Mouse (Mus musculus): ENCODE measurements around the gene 4933428G20Rik. TPM values are rescaled to one million over a fixed set of nuclear protein-coding genes. Genes with fewer than 3 reads are reported as not detected.

4933428G20Rik gene
- total RNA-seq, 2 experiments from 2014 or later, result not detected

DNA sequence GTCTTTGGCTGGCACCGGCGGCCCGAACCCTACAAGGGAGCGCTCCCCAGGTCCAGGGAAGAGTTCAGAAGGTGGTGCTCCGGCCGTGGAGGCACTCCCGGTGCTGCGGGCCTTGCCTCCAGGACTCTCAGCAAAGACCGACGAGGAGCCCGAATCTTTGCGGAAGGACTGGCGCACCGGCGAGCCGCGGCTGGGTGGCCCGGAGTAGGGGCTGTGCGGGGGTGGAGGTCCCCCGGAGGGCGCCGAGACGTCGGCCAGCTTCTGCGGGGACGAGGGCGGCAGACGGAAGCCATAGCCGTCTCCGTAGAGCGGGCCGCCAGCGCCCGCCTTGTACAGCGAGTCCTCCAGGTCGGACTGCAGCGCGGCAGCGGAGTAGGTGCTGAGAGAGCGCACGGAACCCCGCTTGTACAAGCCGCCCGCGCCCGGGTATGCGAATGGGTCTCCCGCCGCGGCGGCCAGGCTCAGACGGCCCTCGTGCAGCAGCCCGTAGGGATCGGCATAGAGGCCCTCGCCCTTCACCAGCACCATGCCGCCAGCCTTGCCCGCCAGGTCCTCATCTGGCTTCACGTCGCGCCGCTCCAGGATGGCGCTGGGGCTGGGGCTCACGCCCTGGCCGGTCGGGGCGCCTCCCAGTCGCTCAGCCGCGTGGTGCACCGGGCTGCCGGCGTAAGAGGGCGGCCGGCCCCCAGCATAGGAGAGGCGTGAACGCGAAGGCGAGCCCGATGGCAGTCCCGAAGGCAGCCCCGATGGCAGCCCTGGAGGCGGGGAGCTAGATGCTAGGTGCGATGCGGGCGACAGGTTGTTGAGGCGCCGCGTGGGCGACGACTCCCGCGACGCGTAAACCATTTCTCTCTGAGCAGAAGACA is 34.5 kb upstream of the 4933428G20Rik start:
- ATAC-seq (replicated peaks; ENCODE audit: poor library complexity, severe bottlenecking), result no peak

GRCm38 (mm10) chr11:97533653-97534052 is 33.5 kb upstream of the 4933428G20Rik start:
- ATAC-seq (replicated peaks; ENCODE audit: poor library complexity, severe bottlenecking), result no peak

GRCm38 (mm10) chr11:97532950-97533582 is 32.9 kb upstream of the 4933428G20Rik start:
- ATAC-seq (replicated peaks; ENCODE audit: poor library complexity, severe bottlenecking), result peak; percentile 77

DNA sequence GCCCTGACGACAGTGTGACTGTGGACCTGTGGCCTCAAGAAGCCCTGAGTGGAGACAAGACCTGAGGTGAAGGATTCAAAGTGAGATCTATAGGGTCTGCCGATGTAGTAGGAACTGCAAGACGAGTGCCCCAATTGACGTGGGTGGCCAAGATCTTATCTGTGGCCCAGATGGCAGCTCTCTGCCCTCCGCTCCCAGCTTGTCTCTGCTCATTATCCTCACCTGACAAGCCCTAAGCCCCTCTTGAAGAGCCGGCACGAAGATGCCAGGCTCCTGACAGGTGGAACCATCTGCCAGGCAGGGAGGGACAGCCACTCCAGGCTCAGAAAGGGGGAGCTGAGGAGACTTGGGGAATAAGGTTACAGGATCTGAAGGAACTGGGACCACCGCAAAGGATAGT is 32.2 kb upstream of the 4933428G20Rik start:
- no peak for ATAC-seq (replicated peaks; ENCODE audit: poor library complexity, severe bottlenecking)

GRCm38 (mm10) chr11:97531381-97532260 is 31.5 kb upstream of the 4933428G20Rik start:
- ATAC-seq (replicated peaks; ENCODE audit: poor library complexity, severe bottlenecking), result peak; percentile 87

- no peak for ATAC-seq (replicated peaks; ENCODE audit: poor library complexity, severe bottlenecking)
Measured at GRCm38 (mm10) chr11:97530961-97531360, 30.8 kb upstream of the 4933428G20Rik start.

GRCm38 (mm10) chr11:97530069-97530468 is 29.9 kb upstream of the 4933428G20Rik start:
- no peak for ATAC-seq (replicated peaks; ENCODE audit: poor library complexity, severe bottlenecking)

DNA sequence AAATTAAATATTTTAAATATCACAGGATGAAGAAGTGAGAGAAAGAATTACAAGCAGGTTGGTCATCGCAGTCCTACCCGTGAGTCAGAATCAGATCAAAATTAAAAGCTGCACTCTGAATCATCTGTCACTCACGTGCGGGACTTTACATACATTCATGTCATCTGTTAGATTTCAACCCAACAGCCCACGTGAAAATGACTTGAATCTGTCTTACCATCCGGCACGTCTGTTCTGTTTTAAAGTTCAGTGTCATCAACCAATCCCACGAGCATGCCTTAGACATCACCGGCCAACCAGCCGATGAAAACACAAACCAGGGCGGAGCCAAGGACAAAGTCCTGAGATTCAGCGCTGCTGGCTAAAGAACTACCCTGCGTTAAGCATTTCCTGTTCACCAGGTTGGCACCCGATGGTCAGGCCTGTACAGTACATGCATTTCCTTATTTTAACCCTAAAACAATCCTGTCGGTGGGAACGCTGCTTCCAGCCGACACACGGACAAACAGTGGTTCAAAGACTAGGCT is 28.2 kb upstream of the 4933428G20Rik start:
- no peak for ATAC-seq (replicated peaks; ENCODE audit: poor library complexity, severe bottlenecking)

GRCm38 (mm10) chr11:97525313-97525712 is 25.2 kb upstream of the 4933428G20Rik start:
- ATAC-seq (replicated peaks; ENCODE audit: poor library complexity, severe bottlenecking), result no peak

DNA sequence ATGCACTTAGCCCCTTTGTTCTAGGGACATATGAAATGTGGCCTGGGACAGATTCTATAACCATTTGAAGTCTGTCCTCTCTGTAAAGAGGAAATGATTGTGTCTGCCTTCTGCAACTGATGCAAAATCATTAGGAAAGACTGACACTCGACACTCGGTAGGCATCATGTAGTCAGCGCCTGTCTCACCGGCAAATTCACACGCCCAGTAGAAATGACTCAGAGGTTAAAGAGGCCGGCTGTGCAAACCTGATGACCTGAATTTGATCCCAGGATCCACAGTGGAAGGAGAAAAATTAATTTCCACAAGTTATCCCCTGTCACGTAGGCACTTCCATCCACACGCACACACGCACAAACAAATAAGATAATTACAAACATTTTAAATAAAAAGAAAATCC is 24.2 kb upstream of the 4933428G20Rik start:
- no peak for ATAC-seq (replicated peaks; ENCODE audit: poor library complexity, severe bottlenecking)

GRCm38 (mm10) chr11:97523827-97524261 is 23.7 kb upstream of the 4933428G20Rik start:
- no peak for ATAC-seq (replicated peaks; ENCODE audit: poor library complexity, severe bottlenecking)

DNA sequence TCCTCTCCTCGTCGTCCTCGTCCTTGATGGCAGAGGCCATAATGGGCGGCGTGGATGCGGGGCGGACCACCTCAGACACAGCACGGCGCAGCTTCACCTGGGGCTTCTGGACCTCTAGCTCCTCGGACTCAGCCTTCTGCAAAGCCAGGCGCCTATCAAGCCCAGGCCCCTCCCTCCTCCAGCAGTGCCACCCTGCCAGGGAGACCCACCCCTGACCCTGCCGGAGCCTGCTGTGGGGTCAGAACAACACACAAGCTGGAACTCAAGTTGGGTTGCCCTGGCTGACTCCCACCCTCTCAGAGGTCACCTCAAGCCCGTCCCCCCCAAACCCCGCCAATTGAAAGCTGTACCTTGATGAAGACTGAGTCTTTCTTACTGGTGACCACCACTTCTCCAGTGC is 23.0 kb upstream of the 4933428G20Rik start:
- no peak for ATAC-seq (replicated peaks; ENCODE audit: poor library complexity, severe bottlenecking)

DNA sequence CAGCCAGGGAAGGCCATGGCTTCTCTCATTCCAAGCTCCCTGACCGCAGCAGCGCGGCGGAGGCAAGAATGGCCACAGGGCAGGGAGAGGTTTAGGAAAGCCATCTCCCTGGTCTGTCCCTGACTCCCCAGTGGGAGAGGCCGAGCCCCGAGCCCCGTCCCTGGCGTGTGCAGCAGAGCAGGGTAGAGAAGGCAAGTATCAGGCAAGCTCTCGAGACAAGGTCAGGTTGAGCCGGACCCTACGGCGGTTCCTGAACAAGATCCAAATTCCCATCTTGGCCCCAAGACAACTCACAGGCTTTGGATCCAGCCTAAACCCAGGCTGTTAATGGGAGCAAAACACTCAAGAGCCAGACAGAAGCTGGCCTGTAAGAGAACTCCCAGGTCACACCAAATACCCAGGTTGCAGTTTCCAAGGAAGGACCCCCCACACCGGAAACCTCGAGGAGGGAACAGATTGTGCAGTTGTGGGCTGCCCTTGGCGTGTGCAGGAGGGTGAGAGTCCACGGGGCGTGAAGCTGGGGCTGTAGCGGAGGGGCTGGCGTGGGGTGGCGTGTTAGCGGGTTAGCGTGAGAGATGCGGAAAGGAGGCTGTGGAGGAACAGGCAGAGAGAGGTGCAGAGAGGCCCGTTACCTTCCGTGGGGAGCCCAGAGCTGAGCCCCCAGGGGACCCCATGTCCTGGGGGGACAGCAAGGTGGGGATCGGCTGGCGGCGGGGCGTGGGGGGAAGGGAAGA is 21.8 kb upstream of the 4933428G20Rik start:
- ATAC-seq (replicated peaks; ENCODE audit: poor library complexity, severe bottlenecking), result no peak

- no peak for ATAC-seq (replicated peaks; ENCODE audit: poor library complexity, severe bottlenecking)
Measured at GRCm38 (mm10) chr11:97520541-97520940, 20.4 kb upstream of the 4933428G20Rik start.

DNA sequence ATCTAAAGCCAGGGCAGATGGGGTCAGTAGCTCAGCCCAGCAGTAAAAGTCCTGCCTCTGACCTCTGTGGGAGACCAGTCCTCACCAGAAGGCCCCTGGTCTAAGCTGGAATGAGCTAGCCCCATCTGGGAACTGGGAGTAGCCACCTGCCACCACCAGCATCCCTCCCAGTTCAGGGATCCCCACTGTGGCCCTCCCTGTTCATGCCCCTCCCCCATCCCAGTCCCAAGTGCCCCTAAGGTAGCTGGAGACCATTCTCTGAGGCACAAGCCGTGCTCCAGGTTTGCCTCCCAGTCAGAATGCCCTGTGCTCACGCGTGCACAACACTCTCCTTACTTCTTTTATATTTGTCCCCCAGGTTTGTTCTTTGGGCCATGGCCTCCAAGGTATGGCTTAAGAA is 12.9 kb upstream of the 4933428G20Rik start:
- ATAC-seq (replicated peaks; ENCODE audit: poor library complexity, severe bottlenecking), result no peak

DNA sequence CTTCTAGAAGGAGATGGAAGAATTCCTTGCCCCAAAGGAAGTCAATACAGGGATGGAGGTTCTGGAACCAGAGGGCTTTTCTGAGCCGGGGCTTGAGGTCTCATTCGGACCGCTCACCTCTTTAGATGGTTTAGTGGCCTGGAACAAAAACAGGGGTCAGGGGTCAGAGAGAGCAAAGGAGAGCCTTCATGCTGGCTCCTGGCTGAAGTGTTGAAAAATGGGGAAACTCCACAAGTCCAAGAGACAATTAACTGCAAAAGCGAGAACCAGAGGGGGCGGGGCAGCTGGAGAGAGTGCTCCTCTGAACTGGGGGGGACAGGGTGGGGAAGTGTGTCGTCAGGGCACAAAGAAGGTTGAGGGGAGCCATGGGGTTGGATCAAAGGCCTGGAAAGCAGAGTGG is 12.4 kb upstream of the 4933428G20Rik start:
- no peak for ATAC-seq (replicated peaks; ENCODE audit: poor library complexity, severe bottlenecking)

DNA sequence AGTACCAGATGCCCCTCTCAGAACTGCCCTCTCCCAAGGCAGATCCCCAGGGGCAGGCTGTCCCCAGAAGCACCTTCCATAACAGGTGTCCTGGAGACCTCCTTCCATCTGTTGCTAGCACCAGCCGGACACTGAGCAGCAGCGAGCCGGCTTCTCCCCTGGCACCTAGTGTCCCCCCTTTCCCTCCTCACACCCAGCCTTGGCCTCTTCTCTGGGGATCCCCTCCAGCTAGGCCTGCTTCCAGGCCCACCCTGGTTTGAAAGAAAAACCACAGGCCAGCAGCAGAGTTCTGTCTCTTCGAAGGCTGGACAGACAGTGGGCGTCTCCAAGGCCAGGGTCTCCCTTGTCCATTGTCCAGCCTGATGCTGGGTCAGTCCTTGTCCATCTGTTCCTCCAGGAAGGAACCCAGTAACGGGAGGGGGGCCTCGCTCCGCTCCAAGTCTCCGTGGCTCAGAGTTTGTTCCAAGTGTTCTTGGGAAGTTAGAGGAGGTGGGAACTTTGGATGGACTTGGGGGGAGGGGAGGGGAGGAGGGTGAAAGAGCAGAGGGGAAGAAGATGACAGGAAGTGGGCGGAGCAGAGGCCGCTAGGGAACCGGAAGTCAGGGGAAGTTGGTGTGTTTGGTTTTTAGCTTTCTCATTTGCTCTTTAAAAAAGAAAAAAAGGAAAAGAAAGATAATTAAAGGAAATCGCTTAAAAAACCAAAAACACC is 11.7 kb upstream of the 4933428G20Rik start:
- 0 out of 2 replicates have a peak, but pooled peaks have one; percentile 2 for ATAC-seq (replicated peaks; ENCODE audit: poor library complexity, severe bottlenecking)

- peak; percentile 68 for ATAC-seq (replicated peaks; ENCODE audit: poor library complexity, severe bottlenecking)
Measured at GRCm38 (mm10) chr11:97510966-97511660, 11.0 kb upstream of the 4933428G20Rik start.

Data from granulocyte monocyte progenitor cell, adult 5-6 weeks (primary cell).